Mouse (Mus musculus): ENCODE measurements around the gene Naif1.

DNA sequence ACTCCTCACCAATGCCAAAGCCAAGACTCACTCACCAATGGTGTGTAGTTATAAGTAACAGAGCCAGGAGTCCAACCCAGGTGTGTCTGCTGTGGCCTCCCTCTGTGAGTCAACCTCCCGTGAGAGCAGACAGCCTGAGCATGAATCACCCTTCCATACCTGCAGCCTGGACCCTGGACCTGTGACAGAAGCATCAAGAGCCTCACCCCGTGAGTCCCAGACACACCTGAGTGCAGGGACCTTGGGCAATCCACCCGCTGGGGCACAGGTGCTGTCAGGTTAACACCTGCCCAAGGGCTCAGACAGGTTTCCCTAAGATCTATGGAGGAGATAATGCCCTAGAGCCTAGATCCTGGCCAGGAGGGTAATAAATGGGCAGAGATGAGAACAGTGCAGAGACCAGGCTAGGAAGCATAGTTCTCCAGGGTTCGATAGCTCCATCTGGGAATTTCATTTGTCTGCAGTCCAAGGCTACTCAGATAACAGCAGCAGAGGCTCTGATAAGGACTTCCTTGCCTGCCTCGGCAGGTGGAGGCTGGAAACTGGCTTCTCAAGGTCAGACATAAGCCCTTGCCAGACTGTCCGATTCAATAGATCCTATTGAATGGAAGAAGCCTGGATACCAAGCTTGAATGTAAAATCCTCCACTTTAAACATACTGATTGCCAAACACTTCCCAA is 20.9 kb downstream of the Naif1 start:
- TF ChIP-seq MAX (IDR thresholded peaks at IDR 0.05; ENCODE audit: low read depth) (no peak), POLR2A (IDR thresholded peaks at IDR 0.05; ENCODE audit: insufficient read length, low read depth) (no peak), MYOG (IDR thresholded peaks at IDR 0.05; ENCODE audit: control insufficient read depth in 1 of 3, insufficient read depth in 1 of 3, insufficient read length in 2 of 3, low read depth in 2 of 3) (no peak), USF1 (IDR thresholded peaks at IDR 0.05; ENCODE audit: low read depth) (no peak), SRF (IDR thresholded peaks at IDR 0.05; ENCODE audit: control insufficient read depth, insufficient read length, low read depth) (no peak), TCF12 (IDR thresholded peaks at IDR 0.05; ENCODE audit: insufficient read depth, poor library complexity, severe bottlenecking) (no peak), POLR2AphosphoS2 (IDR thresholded peaks at IDR 0.05; ENCODE audit: insufficient read length, low read depth) (no peak), E2F4 (IDR thresholded peaks at IDR 0.05; ENCODE audit: insufficient read depth) (no peak), MYOD1 (IDR thresholded peaks at IDR 0.05; ENCODE audit: control insufficient read depth in 1 of 3, insufficient read length in 2 of 3, low read depth in 2 of 3) (no peak), CEBPB (IDR thresholded peaks at IDR 0.05; ENCODE audit: insufficient read depth, poor library complexity, severe bottlenecking) (no peak)

All from myocyte (in vitro differentiated cells).